Mouse (Mus musculus): ENCODE results near the gene Gm5678. TPM values are rescaled to one million over a fixed set of nuclear protein-coding genes. Genes with fewer than 3 reads are reported as not detected.

Gene Gm5678
- polyA plus RNA-seq, 1 experiment from 2014 or later = not detected

DNA sequence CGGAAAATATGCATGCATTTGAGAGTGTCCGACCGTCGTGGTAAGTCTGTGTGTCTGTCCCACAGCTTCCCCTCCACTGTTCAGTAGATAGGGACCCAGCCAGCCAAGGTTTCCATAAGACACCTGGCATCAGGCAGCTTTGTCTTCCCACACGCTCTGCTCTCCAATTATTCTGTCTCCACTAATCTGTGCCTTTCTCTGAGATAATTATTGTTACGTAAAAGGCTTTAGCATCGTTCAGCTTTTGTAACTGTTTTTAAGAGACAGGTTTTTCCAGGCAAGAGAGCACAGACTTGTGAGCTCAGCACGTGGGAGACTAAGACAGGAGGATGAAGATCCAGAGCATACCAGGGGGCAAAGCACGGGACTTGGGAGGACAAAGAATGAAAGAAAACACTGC, 51.3 kb downstream of the Gm5678 start:
- H3K4me1 ChIP-seq = peaks cover 18% of the 10 kb centered on the region
- no peak overlapping the region for H3K4me3 ChIP-seq
- H3K36me3 ChIP-seq = no peaks in the 10 kb centered on the region
- peaks cover 46% of the 10 kb centered on the region for H3K27me3 ChIP-seq
- no peak overlapping the region for H3K27ac ChIP-seq
- H3K4me2 ChIP-seq (replicated peaks) = no peak overlapping the region
- H3K9ac ChIP-seq = no peak overlapping the region
- H3K9me3 ChIP-seq = no peaks in the 10 kb centered on the region
- ATAC-seq (ENCODE audit: low FRiP score, low read depth) = no peak
- WGBS = 57% methylated on average over 9 of the region's 9 CpGs

Other genes starting within 250 kb of the Gm5678 start
- gene Setd4, start 24.0 kb upstream of the Gm5678 start, polyA plus RNA-seq (2015; fragmentation: Nextera tagmentation; extraction: Ambion mirVana) = 14.2 and 18.6 TPM in 2 replicates
- gene Cbr1, start 22.2 kb upstream of the Gm5678 start, polyA plus RNA-seq (2015; fragmentation: Nextera tagmentation; extraction: Ambion mirVana) = 124 TPM in 2 replicates
- gene Cbr3, start 55.1 kb downstream of the Gm5678 start, polyA plus RNA-seq (2015; fragmentation: Nextera tagmentation; extraction: Ambion mirVana) = 2.4 and 3.2 TPM in 2 replicates
- gene Dop1b, start 83.8 kb downstream of the Gm5678 start, polyA plus RNA-seq (2015; fragmentation: Nextera tagmentation; extraction: Ambion mirVana) = 9.9 and 10.7 TPM in 2 replicates
- gene Morc3, start 204.0 kb downstream of the Gm5678 start, polyA plus RNA-seq (2015; fragmentation: Nextera tagmentation; extraction: Ambion mirVana) = 38.5 TPM in 2 replicates

Data from limb, embryonic 13.5 days (tissue).